Mouse (Mus musculus) brain, embryonic 14.5 days (tissue): ENCODE measurements around the gene Prpf6.

ENCODE experiments used
- CTCF ChIP-seq: fragments of 200-500 bp; IDR thresholded peaks from 2 replicates; pipeline ENCODE4 v1.5.1; 2012; ENCODE audit warnings: inconsistent platforms, mild to moderate bottlenecking, moderate library complexity, borderline replicate concordance; ENCODE audit not compliant: insufficient read depth, insufficient read length; ENCODE audit errors: extremely low read depth
- POLR2A ChIP-seq: fragments of 200-500 bp; IDR thresholded peaks from 2 replicates; pipeline ENCODE4 v1.6.1; 2012; ENCODE audit warnings: mild to moderate bottlenecking, inconsistent platforms, borderline replicate concordance; ENCODE audit not compliant: poor library complexity, insufficient read depth, insufficient read length, severe bottlenecking; ENCODE audit errors: extremely low read depth

DNA sequence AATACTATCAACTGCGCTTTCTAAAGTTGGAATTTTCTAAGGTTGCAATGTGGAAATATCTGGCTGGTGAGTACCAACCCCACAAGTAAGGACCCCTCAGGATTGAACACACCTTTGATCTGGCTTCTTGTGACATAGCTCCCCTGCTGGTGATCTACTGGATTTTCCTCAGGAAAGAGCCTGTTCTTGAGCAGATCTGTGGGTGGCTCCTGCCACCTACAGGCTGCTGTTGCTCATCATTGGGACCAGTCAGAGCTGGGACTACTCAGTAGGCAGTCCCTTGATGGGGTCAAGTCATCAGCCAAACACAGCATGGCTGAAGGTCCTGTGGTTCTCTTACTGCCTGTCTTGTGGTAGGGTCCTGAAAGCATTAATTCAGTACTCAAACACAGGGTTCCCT is 87.1 kb downstream of the Prpf6 start:
- no peak for TF ChIP-seq POLR2A
- peak; percentile 94 for TF ChIP-seq CTCF
